ENCODE assay signal across 10 mouse cellular contexts in the genomic region with DNA sequence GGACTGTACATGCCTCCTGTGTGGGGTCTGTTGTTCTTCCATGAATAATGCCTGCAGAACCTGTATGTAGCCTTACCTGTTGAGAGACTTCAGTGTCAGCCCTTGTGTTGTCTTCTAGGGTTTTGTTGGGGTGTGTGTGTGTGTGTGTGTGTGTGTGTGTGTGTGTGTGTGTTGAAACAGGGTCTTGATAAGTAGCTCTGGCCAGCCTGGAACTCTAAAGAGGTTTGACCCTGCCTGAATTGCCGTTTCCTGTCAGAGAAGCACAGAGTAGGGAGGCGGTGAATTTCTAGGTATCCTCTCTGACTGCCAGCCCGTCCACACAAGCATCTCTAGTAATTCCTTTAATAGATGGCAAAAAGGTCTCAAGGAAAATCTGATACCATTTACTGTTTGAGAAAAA. TPM values are rescaled to one million over a fixed set of nuclear protein-coding genes. Genes with fewer than 3 reads are reported as not detected.
A peak's percentile ranks its signal among the peaks of the same experiment; 100 is the strongest.
DNase-seq lines count a peak whose midpoint lies in the region; ATAC-seq and TF ChIP-seq lines count a peak whose summit lies in the region.
"Had no signal": no experiment of that assay in that cellular context is flagged by ENCODE, and none has a peak within 500 bp of the region (broad histone marks: within the 10 kb centered on the region; RNA-seq: fewer than 3 reads in every experiment).

No protein-coding gene starts in this region.

- H3K27me3 ChIP-seq in heart, postnatal 0 days (ENCODE audit: control insufficient read depth, insufficient read depth, low read length): no peaks in the 10 kb centered on the region
- no peaks in the 10 kb centered on the region for H3K27me3 ChIP-seq in stomach, embryonic 14.5 days (ENCODE audit: control insufficient read depth, insufficient read depth, low read length)
- H3K27me3 ChIP-seq in stomach, postnatal 0 days (ENCODE audit: control insufficient read depth, insufficient read depth, low read length): no peaks in the 10 kb centered on the region
- no peaks in the 10 kb centered on the region for H3K27me3 ChIP-seq in limb, embryonic 14.5 days (ENCODE audit: control insufficient read depth, insufficient read depth, low read length)

- H3K27ac ChIP-seq in heart, postnatal 0 days (ENCODE audit: low read depth): no peak overlapping the region
- no peak overlapping the region for H3K27ac ChIP-seq in stomach, embryonic 14.5 days (ENCODE audit: low read length)
- H3K27ac ChIP-seq in stomach, postnatal 0 days (replicated peaks): no peak overlapping the region
- H3K27ac ChIP-seq in limb, embryonic 14.5 days (replicated peaks; ENCODE audit: low read depth, low read length): no peak overlapping the region

- no peak for DNase-seq in heart, postnatal 0 days (ENCODE audit: low spot score)
- no peak for DNase-seq in heart, adult 9 months (ENCODE audit: low spot score in 2 of 2)
- no peak for DNase-seq in stomach, postnatal 0 days (ENCODE audit: low spot score)
- DNase-seq in limb, embryonic 14.5 days (ENCODE audit: low spot score): no peak
- no peak for DNase-seq in spleen, adult 12 weeks (ENCODE audit: low spot score)
- DNase-seq in layer of hippocampus, postnatal 36 days: no peak
- no peak for DNase-seq in spleen, postnatal 10 days (ENCODE audit: low spot score in 2 of 2)
- DNase-seq: adrenal gland, postnatal 10 days; cerebellum, adult 2 months had no signal

- TF ChIP-seq EP300 in heart, postnatal 0 days (IDR thresholded peaks at IDR 0.05; ENCODE audit: low read depth): no peak
- no peak for TF ChIP-seq EP300 in stomach, postnatal 0 days (optimal IDR thresholded peaks at IDR 0.05)

- peaks cover 27% of the 10 kb centered on the region for H3K36me3 ChIP-seq in heart, postnatal 0 days (replicated peaks; ENCODE audit: control insufficient read depth, insufficient read depth, low read length)
- peaks cover 15% of the 10 kb centered on the region for H3K36me3 ChIP-seq in stomach, embryonic 14.5 days (ENCODE audit: control insufficient read depth, insufficient read depth, low read length)
- peaks cover 11% of the 10 kb centered on the region for H3K36me3 ChIP-seq in stomach, postnatal 0 days (ENCODE audit: control insufficient read depth, insufficient read depth, low read length)
- H3K36me3 ChIP-seq in limb, embryonic 14.5 days (ENCODE audit: control insufficient read depth, insufficient read depth, low read length): peaks cover 28% of the 10 kb centered on the region

- H3K4me2 ChIP-seq in heart, postnatal 0 days (ENCODE audit: low read depth, low read length): peak overlapping the region; percentile 77; the same call in 1 of the 2 replicates
- H3K4me2 ChIP-seq in stomach, embryonic 14.5 days (replicated peaks; ENCODE audit: low read depth, low read length): peak overlapping the region; percentile 68; the same call in 1 of the 2 replicates
- no peak overlapping the region for H3K4me2 ChIP-seq in stomach, postnatal 0 days (replicated peaks; ENCODE audit: low read depth)
- peak overlapping the region; percentile 59; the same call in 1 of the 2 replicates for H3K4me2 ChIP-seq in limb, embryonic 14.5 days (replicated peaks; ENCODE audit: low read depth, low read length, severe bottlenecking)

- no peak for TF ChIP-seq POLR2A in limb, embryonic 14.5 days (IDR thresholded peaks at IDR 0.05; ENCODE audit: borderline replicate concordance, extremely low read depth, insufficient read depth, insufficient read length)

- no peak overlapping the region for H3K4me3 ChIP-seq in heart, postnatal 0 days (ENCODE audit: low read depth, low read length)
- H3K4me3 ChIP-seq in stomach, embryonic 14.5 days (ENCODE audit: low read depth, low read length): no peak overlapping the region; the same call in 1 of the 2 replicates
- no peak overlapping the region for H3K4me3 ChIP-seq in stomach, postnatal 0 days (ENCODE audit: low read depth, low read length)
- H3K4me3 ChIP-seq in limb, embryonic 14.5 days (replicated peaks; ENCODE audit: low read length): no peak overlapping the region

- no peak for TF ChIP-seq CTCF in heart, postnatal 0 days (IDR thresholded peaks at IDR 0.05; ENCODE audit: low read depth)
- no peak for TF ChIP-seq CTCF in stomach, postnatal 0 days (IDR thresholded peaks at IDR 0.05; ENCODE audit: low read depth)

- no peak for ATAC-seq in heart, postnatal 0 days (ENCODE audit: insufficient read depth, low read depth)
- ATAC-seq in stomach, embryonic 14.5 days (ENCODE audit: insufficient number of reproducible peaks, insufficient read depth, low FRiP score, low read depth): no peak
- ATAC-seq in stomach, postnatal 0 days (ENCODE audit: low FRiP score, low TSS enrichment): no peak
- ATAC-seq in limb, embryonic 14.5 days (ENCODE audit: low FRiP score, low read depth): no peak

- 62% methylated on average over 3 of the region's 3 CpGs for WGBS in heart, postnatal 0 days
- 69% methylated on average over 3 of the region's 3 CpGs for WGBS in stomach, embryonic 14.5 days
- 50% methylated on average over 3 of the region's 3 CpGs for WGBS in stomach, postnatal 0 days
- 76% methylated on average over 3 of the region's 3 CpGs for WGBS in limb, embryonic 14.5 days

- no peaks in the 10 kb centered on the region for H3K9me3 ChIP-seq in heart, postnatal 0 days (replicated peaks; ENCODE audit: control insufficient read depth, low read length)
- no peaks in the 10 kb centered on the region for H3K9me3 ChIP-seq in stomach, embryonic 14.5 days (ENCODE audit: control insufficient read depth, low read depth, low read length)
- H3K9me3 ChIP-seq in stomach, postnatal 0 days (ENCODE audit: control insufficient read depth, low read length): no peaks in the 10 kb centered on the region
- no peaks in the 10 kb centered on the region for H3K9me3 ChIP-seq in limb, embryonic 14.5 days (ENCODE audit: control insufficient read depth, low read length)

- H3K9ac ChIP-seq in heart, postnatal 0 days (replicated peaks; ENCODE audit: low read depth, low read length): no peak overlapping the region
- no peak overlapping the region for H3K9ac ChIP-seq in stomach, embryonic 14.5 days (replicated peaks; ENCODE audit: low read depth, low read length)
- H3K9ac ChIP-seq in stomach, postnatal 0 days (ENCODE audit: low read length): no peak overlapping the region
- no peak overlapping the region for H3K9ac ChIP-seq in limb, embryonic 14.5 days (ENCODE audit: low read depth, low read length, severe bottlenecking)

- peaks cover 15% of the 10 kb centered on the region for H3K4me1 ChIP-seq in heart, postnatal 0 days (ENCODE audit: control insufficient read depth, insufficient read depth)
- H3K4me1 ChIP-seq in stomach, embryonic 14.5 days (ENCODE audit: control insufficient read depth, insufficient read depth, low read length): peaks cover 12% of the 10 kb centered on the region; the same call in 1 of the 2 replicates
- H3K4me1 ChIP-seq in stomach, postnatal 0 days (replicated peaks; ENCODE audit: control insufficient read depth, insufficient read depth): peaks cover 3% of the 10 kb centered on the region; the same call in 1 of the 2 replicates
- H3K4me1 ChIP-seq in limb, embryonic 14.5 days (ENCODE audit: control insufficient read depth, insufficient read depth, low read length): peaks cover 7% of the 10 kb centered on the region

RNA-seq across cellular contexts. Expression of a gene that starts 4.1 kb away (rescaled TPM):
- total RNA-seq in heart, postnatal 0 days (2014; rRNA removed; ENCODE audit: low replicate concordance): 17.6 and 18.7 TPM in 2 replicates
- 22.3 and 22.5 TPM in 2 replicates for polyA plus RNA-seq in heart, postnatal 0 days (2015; fragmentation: Nextera tagmentation; extraction: Ambion mirVana)
- polyA plus RNA-seq in stomach, embryonic 14.5 days (2014; fragmentation: Nextera tagmentation; extraction: Ambion mirVana): 36.7 and 40.3 TPM in 2 replicates
- polyA plus RNA-seq in stomach, postnatal 0 days (2015; fragmentation: Nextera tagmentation; extraction: Ambion mirVana): 23.1 and 23.2 TPM in 2 replicates
- 38.5 and 63.6 TPM in 2 replicates for polyA plus RNA-seq in limb, embryonic 14.5 days (2012; rRNA removed)
- 42.9 and 49.7 TPM in 2 replicates for polyA plus RNA-seq in limb, embryonic 14.5 days (2014; fragmentation: Nextera tagmentation; extraction: Ambion mirVana)
- total RNA-seq in layer of hippocampus, postnatal 36 days (2021): 10 to 100 TPM; 35.3 to 42.6 TPM

RNA-seq across cellular contexts. Expression of a gene that starts 8.9 kb away (rescaled TPM):
- 40.1 and 53.5 TPM in 2 replicates for total RNA-seq in heart, postnatal 0 days (2014; rRNA removed; ENCODE audit: low replicate concordance)
- 21.2 and 21.5 TPM in 2 replicates for polyA plus RNA-seq in heart, postnatal 0 days (2015; fragmentation: Nextera tagmentation; extraction: Ambion mirVana)
- polyA plus RNA-seq in stomach, embryonic 14.5 days (2014; fragmentation: Nextera tagmentation; extraction: Ambion mirVana): 25.0 and 35.5 TPM in 2 replicates
- 11.7 and 13.1 TPM in 2 replicates for polyA plus RNA-seq in stomach, postnatal 0 days (2015; fragmentation: Nextera tagmentation; extraction: Ambion mirVana)
- 66.7 and 77.4 TPM in 2 replicates for polyA plus RNA-seq in limb, embryonic 14.5 days (2012; rRNA removed)
- 26.4 and 27.5 TPM in 2 replicates for polyA plus RNA-seq in limb, embryonic 14.5 days (2014; fragmentation: Nextera tagmentation; extraction: Ambion mirVana)
- 10 to 100 TPM; 22.3 to 24.8 TPM for total RNA-seq in layer of hippocampus, postnatal 36 days (2021)
